Mouse (Mus musculus) heart, embryonic 12.5 days (tissue): ENCODE measurements around the gene Ccdc28b. TPM values are rescaled to one million over a fixed set of nuclear protein-coding genes. Genes with fewer than 3 reads are reported as not detected.

ENCODE experiments used
- ATAC-seq: fragments of 200-750 bp; cut with Nextera tagmentation; 2 replicates; pipeline ENCODE4 v1.8.0; 2017; ENCODE audit warnings: moderate TSS enrichment, moderate library complexity; ENCODE audit not compliant: insufficient number of reproducible peaks, low FRiP score
- H3K27ac ChIP-seq: fragments of 300-500 bp; sonication (generic); 2 replicates; pipeline ENCODE4 v1.5.1; 2016; ENCODE audit warnings: mild to moderate bottlenecking, moderate library complexity; ENCODE audit not compliant: poor library complexity, severe bottlenecking
- H3K27me3 ChIP-seq: fragments of 300-500 bp; sonication (generic); replicated peaks from 2 replicates; pipeline ENCODE4 v1.6.1; 2016; ENCODE audit warnings: mild to moderate bottlenecking, moderate library complexity
- H3K36me3 ChIP-seq: fragments of 300-500 bp; sonication (generic); 2 replicates; pipeline ENCODE4 v1.6.1; 2016; ENCODE audit warnings: mild to moderate bottlenecking, moderate library complexity
- H3K4me1 ChIP-seq: fragments of 300-500 bp; sonication (generic); replicated peaks from 2 replicates; pipeline ENCODE4 v1.6.1; 2016; ENCODE audit warnings: mild to moderate bottlenecking
- H3K4me2 ChIP-seq: fragments of 300-500 bp; sonication (generic); 2 replicates; pipeline ENCODE4 v1.6.1; 2016; ENCODE audit warnings: mild to moderate bottlenecking, moderate library complexity
- H3K4me3 ChIP-seq: fragments of 300-500 bp; sonication (generic); 2 replicates; pipeline ENCODE4 v1.5.1; 2016; ENCODE audit warnings: mild to moderate bottlenecking
- H3K9ac ChIP-seq: fragments of 300-500 bp; sonication (generic); 2 replicates; pipeline ENCODE4 v1.6.1; 2016; ENCODE audit warnings: mild to moderate bottlenecking, moderate library complexity
- H3K9me3 ChIP-seq: fragments of 300-500 bp; sonication (generic); replicated peaks from 2 replicates; pipeline ENCODE4 v1.6.1; 2016; ENCODE audit warnings: mild to moderate bottlenecking, moderate library complexity
- WGBS: fragments of 180-500 bp; shearing (Covaris S2); methylation state at CpG from one replicate; pipeline ENCODE4 v1.1.7; 2016; 5-methylcytosine and 5-hydroxymethylcytosine counted together
- polyA plus RNA-seq: library from polyadenylated mRNA; unstranded; fragments of >200 nt; fragmentation: Nextera tagmentation; extraction: Ambion mirVana; gene quantifications from 2 replicates; pipeline ENCODE4 v1.2.1, GENCODE M21; 2016

The Ccdc28b gene
- polyA plus RNA-seq, 1 experiment from 2014 or later: 44.2 TPM

- Histone ChIP-seq H3K4me1 (peaks cover 36% of the 10 kb centered on the region), H3K9me3 (no peaks in the 10 kb centered on the region), H3K9ac (peak overlapping the region; percentile 86), H3K4me3 (peak overlapping the region; percentile 79), H3K4me2 (peak overlapping the region; percentile 87), H3K27ac (peak overlapping the region; percentile 89; the same call in 1 of the 2 replicates), H3K27me3 (no peaks in the 10 kb centered on the region), H3K36me3 (peaks cover 27% of the 10 kb centered on the region)
- whole genome bisulfite sequencing: 16% methylated on average over 8 of the region's 8 CpGs
- no peak for ATAC-seq
Measured at GRCm38 (mm10) chr4:129622803-129623535, 778 bp downstream of the Ccdc28b start.

GRCm38 (mm10) chr4:129622120-129622802, 1.5 kb downstream of the Ccdc28b start:
- peaks cover 21% of the 10 kb centered on the region for H3K36me3 ChIP-seq
- WGBS: 69% methylated on average over 11 of the region's 11 CpGs
- ATAC-seq: no peak

DNA sequence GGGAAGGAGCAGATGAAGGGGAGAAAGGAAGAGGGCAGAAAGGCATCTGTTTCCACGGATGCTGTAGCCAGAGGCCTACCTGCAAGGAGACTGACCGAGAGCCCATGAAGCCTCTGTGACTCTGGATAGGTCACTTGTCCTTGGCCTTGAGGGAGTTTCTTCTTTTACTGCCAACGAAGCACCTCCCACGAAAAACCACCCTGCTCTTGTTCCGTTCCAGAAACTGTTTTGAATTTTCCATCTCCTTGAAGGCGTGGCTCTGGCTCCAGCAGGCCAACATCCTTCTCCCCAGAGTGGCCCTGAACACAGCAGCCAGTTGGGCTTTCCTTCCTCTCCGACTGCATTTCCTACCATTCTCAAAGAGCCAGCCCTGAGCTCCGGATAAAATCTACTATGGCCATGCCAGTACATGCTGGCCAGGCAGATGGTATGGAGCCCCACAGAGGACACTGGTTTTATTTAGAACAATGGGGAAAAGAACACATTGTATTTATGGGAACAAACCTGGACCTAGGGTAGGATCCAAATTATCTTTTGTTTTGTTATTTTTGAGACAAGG, 2.4 kb downstream of the Ccdc28b start:
- ATAC-seq: no peak
- Histone ChIP-seq H3K27ac (peak overlapping the region; percentile 67), H3K4me3 (no peak overlapping the region), H3K4me1 (peaks cover 41% of the 10 kb centered on the region), H3K9me3 (no peaks in the 10 kb centered on the region), H3K9ac (no peak overlapping the region), H3K4me2 (peak overlapping the region; percentile 25; the same call in 1 of the 2 replicates), H3K36me3 (peaks cover 21% of the 10 kb centered on the region), H3K27me3 (no peaks in the 10 kb centered on the region)
- 63% methylated on average over 8 of the region's 8 CpGs for WGBS

More at GRCm38 (mm10) chr4:129622120-129622802, 1.5 kb downstream of the Ccdc28b start:
- peak overlapping the region; percentile 67; the same call in 1 of the 2 replicates for H3K27ac ChIP-seq
- H3K9ac ChIP-seq: peak overlapping the region; percentile 86
- H3K4me1 ChIP-seq: peaks cover 41% of the 10 kb centered on the region
- H3K4me3 ChIP-seq: peak overlapping the region; percentile 79; the same call in 1 of the 2 replicates
- H3K9me3 ChIP-seq: no peaks in the 10 kb centered on the region
- peak overlapping the region; percentile 87 for H3K4me2 ChIP-seq
- no peaks in the 10 kb centered on the region for H3K27me3 ChIP-seq

DNA sequence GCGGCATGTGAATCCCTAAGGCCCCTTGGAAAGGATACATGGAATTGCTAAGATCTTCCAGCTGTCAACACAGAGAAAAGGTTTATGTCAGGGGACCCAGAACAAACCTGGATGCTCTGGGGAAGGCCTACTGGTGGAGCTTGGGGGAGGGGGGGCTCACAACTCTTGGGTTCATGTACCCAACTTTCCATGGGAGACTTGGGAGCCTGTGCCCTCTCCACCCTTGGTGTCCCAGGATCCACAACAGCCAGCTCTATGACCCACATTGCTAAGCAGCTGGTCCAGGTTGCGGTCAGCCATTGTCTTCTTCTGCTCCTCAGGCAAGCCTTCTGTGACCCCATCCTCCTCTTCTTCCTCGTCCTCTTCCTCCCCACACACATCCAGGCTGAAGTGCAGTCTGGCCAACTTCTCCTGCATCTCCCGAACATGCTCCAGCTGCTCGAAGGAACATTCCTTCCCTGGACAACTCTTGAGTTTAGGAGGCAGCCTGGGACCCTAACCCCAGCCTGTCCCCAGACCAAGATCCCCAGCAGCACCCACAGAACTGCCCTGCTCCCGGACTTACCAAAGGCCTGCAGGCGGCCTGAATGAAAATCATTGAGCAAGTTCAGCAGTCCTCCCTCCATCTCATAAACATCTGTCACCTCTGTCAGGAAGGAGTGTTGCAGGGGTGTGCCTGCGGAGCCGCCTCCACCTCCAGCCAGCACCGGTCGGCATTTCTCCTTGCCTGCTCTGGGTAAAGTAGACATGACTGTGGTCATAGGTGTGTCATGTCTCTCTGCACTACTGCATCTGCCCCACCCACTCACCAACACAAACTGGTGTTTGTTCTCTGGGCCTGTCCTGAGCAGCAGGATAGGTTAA, 3.1 kb downstream of the Ccdc28b start:
- Histone ChIP-seq H3K9me3 (no peaks in the 10 kb centered on the region), H3K9ac (no peak overlapping the region), H3K4me2 (peak overlapping the region; percentile 25; the same call in 1 of the 2 replicates), H3K4me1 (peaks cover 38% of the 10 kb centered on the region), H3K4me3 (no peak overlapping the region), H3K27me3 (no peaks in the 10 kb centered on the region), H3K36me3 (peaks cover 24% of the 10 kb centered on the region), H3K27ac (peak overlapping the region; percentile 67)
- WGBS: 82% methylated on average over 11 of the region's 11 CpGs
- no peak for ATAC-seq

DNA sequence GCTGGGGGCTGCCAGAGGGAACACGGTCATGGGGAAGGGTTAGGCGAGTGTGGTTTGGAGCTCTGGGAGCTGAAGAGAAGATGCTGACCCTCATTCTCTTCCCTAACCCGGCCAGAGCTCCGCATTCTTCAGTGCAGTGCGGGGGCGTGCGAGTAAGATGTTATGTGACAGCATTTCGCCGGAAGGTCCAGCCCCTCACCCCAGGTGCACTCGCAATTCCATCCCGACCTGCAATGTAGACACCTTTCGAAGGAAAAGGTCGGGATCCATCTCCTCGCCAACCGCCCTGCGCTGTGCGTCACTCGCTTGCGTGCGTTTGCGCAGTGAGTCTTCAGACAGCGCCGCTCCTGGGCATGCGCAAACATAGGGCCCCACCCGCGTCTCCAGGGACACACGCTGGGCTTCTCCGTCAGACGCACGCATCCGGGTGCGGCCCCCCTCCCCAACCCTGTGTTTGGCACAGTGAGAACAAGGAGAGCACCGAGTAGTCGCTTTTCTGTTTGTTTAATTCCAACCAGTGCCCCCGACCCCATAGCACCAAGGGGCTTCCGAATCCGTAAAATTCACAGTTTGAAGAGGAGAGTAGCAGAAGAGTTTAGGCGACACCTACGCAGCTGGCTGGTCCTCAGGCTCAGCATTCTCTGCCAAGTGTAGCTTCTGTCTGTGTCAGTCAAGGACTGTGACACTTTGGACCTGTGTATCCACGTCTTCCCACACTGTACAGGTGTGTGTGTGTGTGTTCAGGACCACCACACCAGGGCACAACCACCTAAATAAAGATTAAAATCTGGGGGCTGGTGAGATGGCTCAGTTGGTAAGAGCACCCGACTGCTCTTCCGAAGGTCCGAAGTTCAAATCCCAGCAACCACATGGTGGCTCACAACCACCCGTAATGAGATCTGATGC, 4.7 kb downstream of the Ccdc28b start, which contains the start of gene Iqcc:
TSS of gene Iqcc (minus strand) at position 314 of the 906 bp plus-strand sequence.
- H3K4me1 ChIP-seq: peaks cover 29% of the 10 kb centered on the region

GRCm38 (mm10) chr4:129618031-129618430, 5.7 kb downstream of the Ccdc28b start:
- Histone ChIP-seq H3K9ac (peak overlapping the region; percentile 92), H3K27me3 (no peaks in the 10 kb centered on the region), H3K27ac (no peak overlapping the region), H3K36me3 (peaks cover 24% of the 10 kb centered on the region), H3K4me1 (peaks cover 29% of the 10 kb centered on the region), H3K4me2 (peak overlapping the region; percentile 89), H3K4me3 (peak overlapping the region; percentile 81), H3K9me3 (no peaks in the 10 kb centered on the region)
- ATAC-seq: no peak
- 92% methylated on average over 5 of the region's 5 CpGs for WGBS

More for the DNA sequence above, 4.7 kb downstream of the Ccdc28b start, which contains the start of gene Iqcc:
- Histone ChIP-seq H3K27me3 (no peaks in the 10 kb centered on the region), H3K4me2 (peak within 1 kb of the TSS; percentile 89), H3K9me3 (no peaks in the 10 kb centered on the region), H3K4me3 (peak within 1 kb of the TSS; percentile 81), H3K9ac (peak within 1 kb of the TSS; percentile 92), H3K27ac (peak within 1 kb of the TSS; percentile 87), H3K36me3 (peaks cover 24% of the 10 kb centered on the region)
- WGBS: 3% methylated on average over 44 of the region's 44 CpGs
- peak; percentile 90 for ATAC-seq

- no peak for ATAC-seq
- no peak overlapping the region for H3K4me2 ChIP-seq
- peaks cover 24% of the 10 kb centered on the region for H3K36me3 ChIP-seq
- peaks cover 21% of the 10 kb centered on the region for H3K4me1 ChIP-seq
- H3K9ac ChIP-seq: no peak overlapping the region
- no peak overlapping the region for H3K27ac ChIP-seq
- H3K27me3 ChIP-seq: no peaks in the 10 kb centered on the region
- H3K4me3 ChIP-seq: no peak overlapping the region
- H3K9me3 ChIP-seq: no peaks in the 10 kb centered on the region
- WGBS: 90% methylated on average over 7 of the region's 7 CpGs
Measured at GRCm38 (mm10) chr4:129617121-129617641, 6.6 kb downstream of the Ccdc28b start.

GRCm38 (mm10) chr4:129616631-129617030, 7.1 kb downstream of the Ccdc28b start:
- peaks cover 24% of the 10 kb centered on the region for H3K36me3 ChIP-seq
- no peaks in the 10 kb centered on the region for H3K9me3 ChIP-seq

DNA sequence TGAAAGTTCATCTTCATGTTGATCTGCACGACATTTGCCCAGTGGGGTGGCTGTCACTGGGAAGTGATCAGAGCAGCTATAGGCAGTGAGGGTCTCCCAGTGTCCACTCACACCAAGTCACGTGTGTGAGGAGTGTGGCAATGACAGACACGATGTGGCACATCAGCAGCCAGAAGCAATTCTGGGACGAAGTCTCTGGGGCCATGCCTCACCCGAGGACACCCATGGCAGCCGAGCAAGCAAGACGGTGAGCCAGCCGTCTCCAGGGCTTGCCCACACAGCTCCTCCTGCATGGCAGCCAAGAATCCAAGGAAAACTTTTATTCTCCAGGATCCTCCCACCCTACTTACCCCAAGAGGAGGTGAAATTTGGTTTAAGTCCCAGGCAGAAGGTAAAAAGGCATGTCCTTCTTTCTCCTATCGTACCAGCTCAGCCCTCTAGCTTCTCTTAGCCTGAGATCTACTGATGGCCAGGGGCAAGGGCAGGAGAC, 7.9 kb downstream of the Ccdc28b start:
- WGBS: 83% methylated on average over 9 of the region's 9 CpGs
- Histone ChIP-seq H3K9ac (no peak overlapping the region), H3K9me3 (no peaks in the 10 kb centered on the region), H3K36me3 (peaks cover 20% of the 10 kb centered on the region), H3K4me1 (peaks cover 16% of the 10 kb centered on the region), H3K4me2 (no peak overlapping the region), H3K27ac (no peak overlapping the region), H3K4me3 (no peak overlapping the region), H3K27me3 (no peaks in the 10 kb centered on the region)
- ATAC-seq: no peak

More at GRCm38 (mm10) chr4:129616631-129617030, 7.1 kb downstream of the Ccdc28b start:
- H3K4me2 ChIP-seq: no peak overlapping the region
- ATAC-seq: no peak
- H3K9ac ChIP-seq: no peak overlapping the region
- 86% methylated on average over 3 of the region's 3 CpGs for WGBS
- no peak overlapping the region for H3K27ac ChIP-seq
- peaks cover 16% of the 10 kb centered on the region for H3K4me1 ChIP-seq
- no peak overlapping the region for H3K4me3 ChIP-seq
- H3K27me3 ChIP-seq: no peaks in the 10 kb centered on the region
